Mouse (Mus musculus): ENCODE data around the gene P4hb. TPM values are rescaled to one million over a fixed set of nuclear protein-coding genes. Genes with fewer than 3 reads are reported as not detected.

The P4hb gene
- polyA plus RNA-seq, 1 experiment: 444 TPM

GRCm38 (mm10) chr11:120541907-120542306, 31.1 kb downstream of the P4hb start:
- Histone ChIP-seq H3K4me2 (ENCODE audit: low read depth) (no peak overlapping the region), H3K79me2 (ENCODE audit: control insufficient read depth, insufficient read depth) (peaks cover 12% of the 10 kb centered on the region)
- TF ChIP-seq POLR2AphosphoS2 (IDR thresholded peaks at IDR 0.05; ENCODE audit: insufficient read length, low read depth) (peak; percentile 78), POLR2A (IDR thresholded peaks at IDR 0.05; ENCODE audit: insufficient read length, low read depth) (no peak)

GRCm38 (mm10) chr11:120539285-120540014, 33.6 kb downstream of the P4hb start:
- H3K79me2 ChIP-seq (ENCODE audit: control insufficient read depth, insufficient read depth): no peaks in the 10 kb centered on the region
- H3K36me3 ChIP-seq (ENCODE audit: control insufficient read depth, insufficient read depth): peaks cover 9% of the 10 kb centered on the region
- H3ac ChIP-seq (ENCODE audit: control insufficient read depth, insufficient read length): no peak overlapping the region
- no peak overlapping the region for H3K4me3 ChIP-seq
- H3K27me3 ChIP-seq (ENCODE audit: control insufficient read depth, insufficient read depth, insufficient read length): peaks cover 29% of the 10 kb centered on the region
- no peak overlapping the region for H3K4me2 ChIP-seq (ENCODE audit: low read depth)
- TF ChIP-seq TCF3 (IDR thresholded peaks at IDR 0.05; ENCODE audit: insufficient read length, low read depth) (no peak), POLR2AphosphoS2 (IDR thresholded peaks at IDR 0.05; ENCODE audit: insufficient read length, low read depth) (peak; percentile 77)

More at GRCm38 (mm10) chr11:120541907-120542306, 31.1 kb downstream of the P4hb start:
- Histone ChIP-seq H3K27me3 (ENCODE audit: control insufficient read depth, insufficient read depth, insufficient read length) (peaks cover 7% of the 10 kb centered on the region), H3K4me3 (no peak overlapping the region), H3K36me3 (ENCODE audit: control insufficient read depth, insufficient read depth) (peaks cover 9% of the 10 kb centered on the region), H3ac (ENCODE audit: control insufficient read depth, insufficient read length) (no peak overlapping the region)

- Histone ChIP-seq H3K36me3 (ENCODE audit: control insufficient read depth, insufficient read depth) (peaks cover 5% of the 10 kb centered on the region), H3K4me2 (ENCODE audit: low read depth) (no peak overlapping the region), H3K79me2 (ENCODE audit: control insufficient read depth, insufficient read depth) (no peaks in the 10 kb centered on the region), H3K4me3 (no peak overlapping the region), H3K27me3 (ENCODE audit: control insufficient read depth, insufficient read depth, insufficient read length) (peaks cover 34% of the 10 kb centered on the region), H3ac (ENCODE audit: control insufficient read depth, insufficient read length) (no peak overlapping the region)
- TF ChIP-seq MAX (IDR thresholded peaks at IDR 0.05; ENCODE audit: low read depth) (no peak), REST (IDR thresholded peaks at IDR 0.05; ENCODE audit: insufficient read depth, insufficient read length) (no peak), POLR2AphosphoS2 (IDR thresholded peaks at IDR 0.05; ENCODE audit: insufficient read length, low read depth) (no peak), SRF (IDR thresholded peaks at IDR 0.05; ENCODE audit: control insufficient read depth, insufficient read length, low read depth) (no peak), E2F4 (IDR thresholded peaks at IDR 0.05; ENCODE audit: insufficient read depth) (no peak), USF1 (IDR thresholded peaks at IDR 0.05; ENCODE audit: low read depth) (no peak), TCF12 (IDR thresholded peaks at IDR 0.05; ENCODE audit: insufficient read depth, poor library complexity, severe bottlenecking) (no peak), POLR2A (IDR thresholded peaks at IDR 0.05; ENCODE audit: insufficient read length, low read depth) (no peak), CEBPB (IDR thresholded peaks at IDR 0.05; ENCODE audit: insufficient read depth, poor library complexity, severe bottlenecking) (no peak), MYOD1 (IDR thresholded peaks at IDR 0.05; ENCODE audit: control insufficient read depth in 1 of 3, insufficient read length in 2 of 3, low read depth in 2 of 3) (no peak), TCF3 (IDR thresholded peaks at IDR 0.05; ENCODE audit: insufficient read length, low read depth) (no peak), MYOG (IDR thresholded peaks at IDR 0.05; ENCODE audit: control insufficient read depth in 1 of 3, insufficient read depth in 1 of 3, insufficient read length in 2 of 3, low read depth in 2 of 3) (no peak)
These were observed 34.1 kb downstream of the P4hb start for GRCm38 (mm10) chr11:120538955-120539284.

GRCm38 (mm10) chr11:120538485-120538884, 34.6 kb downstream of the P4hb start:
- H3K4me3 ChIP-seq: no peak overlapping the region
- TF ChIP-seq MYOD1 (IDR thresholded peaks at IDR 0.05; ENCODE audit: control insufficient read depth in 1 of 3, insufficient read length in 2 of 3, low read depth in 2 of 3) (no peak), MYOG (IDR thresholded peaks at IDR 0.05; ENCODE audit: control insufficient read depth in 1 of 3, insufficient read depth in 1 of 3, insufficient read length in 2 of 3, low read depth in 2 of 3) (no peak), POLR2A (IDR thresholded peaks at IDR 0.05; ENCODE audit: insufficient read length, low read depth) (no peak), TCF3 (IDR thresholded peaks at IDR 0.05; ENCODE audit: insufficient read length, low read depth) (no peak), E2F4 (IDR thresholded peaks at IDR 0.05; ENCODE audit: insufficient read depth) (no peak), USF1 (IDR thresholded peaks at IDR 0.05; ENCODE audit: low read depth) (no peak), CEBPB (IDR thresholded peaks at IDR 0.05; ENCODE audit: insufficient read depth, poor library complexity, severe bottlenecking) (no peak), MAX (IDR thresholded peaks at IDR 0.05; ENCODE audit: low read depth) (no peak), SRF (IDR thresholded peaks at IDR 0.05; ENCODE audit: control insufficient read depth, insufficient read length, low read depth) (no peak), POLR2AphosphoS2 (IDR thresholded peaks at IDR 0.05; ENCODE audit: insufficient read length, low read depth) (no peak), TCF12 (IDR thresholded peaks at IDR 0.05; ENCODE audit: insufficient read depth, poor library complexity, severe bottlenecking) (no peak), REST (IDR thresholded peaks at IDR 0.05; ENCODE audit: insufficient read depth, insufficient read length) (no peak)
- peaks cover 36% of the 10 kb centered on the region for H3K27me3 ChIP-seq (ENCODE audit: control insufficient read depth, insufficient read depth, insufficient read length)
- peaks cover 5% of the 10 kb centered on the region for H3K36me3 ChIP-seq (ENCODE audit: control insufficient read depth, insufficient read depth)
- H3K79me2 ChIP-seq (ENCODE audit: control insufficient read depth, insufficient read depth): no peaks in the 10 kb centered on the region
- H3K4me2 ChIP-seq (ENCODE audit: low read depth): no peak overlapping the region
- H3ac ChIP-seq (ENCODE audit: control insufficient read depth, insufficient read length): no peak overlapping the region

GRCm38 (mm10) chr11:120535804-120536203, 37.2 kb downstream of the P4hb start:
- Histone ChIP-seq H3K79me2 (ENCODE audit: control insufficient read depth, insufficient read depth) (no peaks in the 10 kb centered on the region), H3K27me3 (ENCODE audit: control insufficient read depth, insufficient read depth, insufficient read length) (peaks cover 59% of the 10 kb centered on the region), H3ac (ENCODE audit: control insufficient read depth, insufficient read length) (no peak overlapping the region), H3K36me3 (ENCODE audit: control insufficient read depth, insufficient read depth) (no peaks in the 10 kb centered on the region), H3K4me3 (no peak overlapping the region), H3K4me2 (ENCODE audit: low read depth) (no peak overlapping the region)
- TF ChIP-seq SRF (IDR thresholded peaks at IDR 0.05; ENCODE audit: control insufficient read depth, insufficient read length, low read depth) (no peak), MYOG (IDR thresholded peaks at IDR 0.05; ENCODE audit: control insufficient read depth in 1 of 3, insufficient read depth in 1 of 3, insufficient read length in 2 of 3, low read depth in 2 of 3) (no peak), TCF3 (IDR thresholded peaks at IDR 0.05; ENCODE audit: insufficient read length, low read depth) (no peak), REST (IDR thresholded peaks at IDR 0.05; ENCODE audit: insufficient read depth, insufficient read length) (no peak), E2F4 (IDR thresholded peaks at IDR 0.05; ENCODE audit: insufficient read depth) (no peak), MAX (IDR thresholded peaks at IDR 0.05; ENCODE audit: low read depth) (no peak), POLR2AphosphoS2 (IDR thresholded peaks at IDR 0.05; ENCODE audit: insufficient read length, low read depth) (no peak), CEBPB (IDR thresholded peaks at IDR 0.05; ENCODE audit: insufficient read depth, poor library complexity, severe bottlenecking) (no peak), POLR2A (IDR thresholded peaks at IDR 0.05; ENCODE audit: insufficient read length, low read depth) (no peak), TCF12 (IDR thresholded peaks at IDR 0.05; ENCODE audit: insufficient read depth, poor library complexity, severe bottlenecking) (no peak), USF1 (IDR thresholded peaks at IDR 0.05; ENCODE audit: low read depth) (no peak)
